Mouse (Mus musculus) small intestine, adult 2 months (tissue): ENCODE data around the gene Mark3. TPM values are rescaled to one million over a fixed set of nuclear protein-coding genes. Genes with fewer than 3 reads are reported as not detected.

Experiments used
- H3K27ac ChIP-seq: fragments of 200-500 bp; 2 replicates; pipeline ENCODE4 v1.5.1; 2012; ENCODE audit warnings: low read depth, low read length, control low read depth, inconsistent platforms; ENCODE audit not compliant: insufficient read depth
- H3K27me3 ChIP-seq: fragments of 200-500 bp; 2 replicates; pipeline ENCODE4 v1.6.1; 2012; ENCODE audit warnings: mild to moderate bottlenecking, moderate library complexity, low read length, inconsistent platforms; ENCODE audit not compliant: control insufficient read depth, insufficient read depth
- H3K36me3 ChIP-seq: fragments of 200-500 bp; 2 replicates; pipeline ENCODE4 v1.6.1; 2012; ENCODE audit warnings: mild to moderate bottlenecking, low read length, control low read depth, inconsistent platforms; ENCODE audit not compliant: control insufficient read depth, insufficient read depth
- H3K4me1 ChIP-seq: fragments of 200-500 bp; 2 replicates; pipeline ENCODE4 v1.6.1; 2012; ENCODE audit warnings: low read length, inconsistent platforms, mixed read lengths; ENCODE audit not compliant: control insufficient read depth, insufficient read depth, insufficient read length
- H3K4me3 ChIP-seq: fragments of 200-500 bp; 2 replicates; pipeline ENCODE4 v1.5.1; 2012; ENCODE audit warnings: low read depth, mild to moderate bottlenecking, control low read depth, inconsistent platforms, low read length, moderate library complexity
- CTCF ChIP-seq: fragments of 200-500 bp; IDR thresholded peaks from 2 replicates; pipeline ENCODE4 v1.5.1; 2012; ENCODE audit warnings: low read depth, mild to moderate bottlenecking, control low read depth, inconsistent platforms, low read length, moderate library complexity, mixed read lengths; ENCODE audit not compliant: insufficient replicate concordance, insufficient read length; ENCODE audit errors: extremely low read depth
- POLR2A ChIP-seq: fragments of 200-500 bp; IDR thresholded peaks from 2 replicates; pipeline ENCODE4 v1.6.1; 2012; ENCODE audit warnings: low read depth, mild to moderate bottlenecking, control low read depth, inconsistent platforms, low read length, moderate library complexity
- WGBS: fragments of 180-500 bp; shearing (Covaris S2); methylation state at CpG from one replicate; pipeline ENCODE4 v1.1.7; 2018; 5-methylcytosine and 5-hydroxymethylcytosine counted together
- polyA plus RNA-seq: library from polyadenylated mRNA; depleted of rRNA; stranded (reverse); fragments of >200 nt; gene quantifications from 2 replicates; pipeline ENCODE4 v1.2.3, GENCODE M21; 2012

Mark3 gene
- polyA plus RNA-seq, 1 experiment, result 19.3 TPM

DNA sequence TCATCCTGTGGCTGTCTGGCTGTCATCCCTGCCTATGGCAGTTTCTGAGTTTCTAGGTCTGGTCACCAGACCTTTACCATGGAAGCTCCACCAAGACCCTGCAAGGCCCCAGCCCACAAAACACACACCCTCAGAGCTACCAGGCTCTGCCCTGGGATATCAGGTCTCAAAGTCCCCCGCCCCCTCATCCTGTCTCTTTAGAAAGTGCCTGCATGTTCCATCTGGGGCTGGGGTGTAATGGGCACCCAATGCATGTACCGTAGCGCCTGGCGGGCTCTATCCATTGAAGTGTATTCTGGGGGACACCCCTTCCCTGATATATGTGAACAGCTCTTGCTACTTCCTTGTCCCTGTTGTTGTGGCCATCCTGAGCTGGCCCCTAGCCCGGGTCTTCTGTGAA, 118.6 kb downstream of the Mark3 start:
- Histone ChIP-seq H3K27ac (no peak overlapping the region), H3K4me1 (peaks cover 36% of the 10 kb centered on the region)

DNA sequence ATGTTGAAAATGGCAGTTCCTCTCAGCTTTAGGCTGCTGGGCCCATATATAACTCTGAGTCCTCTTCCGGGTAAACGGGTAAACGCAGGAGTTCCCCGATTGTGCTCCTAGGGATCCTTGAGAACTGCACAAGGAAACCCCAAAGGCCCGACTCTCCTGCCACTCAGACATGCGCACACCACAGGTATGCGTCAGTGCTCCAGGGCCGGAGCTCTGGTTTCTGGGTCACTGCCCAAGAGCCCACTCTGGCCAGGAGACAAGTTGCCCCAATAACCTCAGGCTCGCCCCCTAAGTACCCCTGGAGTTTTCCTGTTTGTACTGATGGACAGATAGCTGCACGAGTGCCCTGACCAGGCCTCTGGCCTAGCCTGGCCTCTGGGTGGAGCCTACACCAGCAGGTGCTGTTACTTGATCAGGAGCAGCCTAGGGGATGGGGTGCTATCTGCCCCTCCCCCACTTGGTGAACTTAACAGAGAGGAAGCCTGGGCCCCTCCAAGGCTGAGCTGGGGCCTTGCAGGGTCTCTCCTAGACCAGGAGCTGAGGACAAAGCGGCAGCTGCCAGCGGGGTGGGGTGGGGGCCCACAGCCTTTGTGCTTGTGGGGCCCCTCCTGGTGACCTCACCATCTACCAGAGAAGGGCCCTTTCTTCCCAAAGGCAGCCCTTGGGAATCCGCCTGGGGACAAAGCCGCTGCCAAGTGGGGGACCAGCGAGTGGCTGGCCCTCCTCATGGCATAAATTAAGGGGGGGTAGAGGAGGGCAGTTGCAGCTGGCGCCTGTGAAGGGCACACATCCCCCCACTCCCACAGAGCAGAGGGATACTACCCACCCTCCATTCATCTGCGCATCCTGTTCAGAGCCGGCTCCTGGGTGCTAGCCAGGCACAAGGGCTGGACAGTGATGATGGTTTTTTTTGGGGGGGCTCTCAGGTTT, 119.3 kb downstream of the Mark3 start:
- Histone ChIP-seq H3K27ac (peak overlapping the region; percentile 24; the same call in 1 of the 2 replicates), H3K4me1 (peaks cover 30% of the 10 kb centered on the region), H3K27me3 (no peaks in the 10 kb centered on the region), H3K36me3 (no peaks in the 10 kb centered on the region), H3K4me3 (no peak overlapping the region)
- WGBS, result 73% methylated on average over 18 of the region's 18 CpGs
- no peak for TF ChIP-seq POLR2A
- no peak for TF ChIP-seq CTCF

More for the DNA sequence above, 118.6 kb downstream of the Mark3 start:
- TF ChIP-seq CTCF (no peak), POLR2A (no peak)
- H3K4me3 ChIP-seq, result no peak overlapping the region
- 87% methylated on average over 5 of the region's 5 CpGs for WGBS
- H3K27me3 ChIP-seq, result no peaks in the 10 kb centered on the region
- no peaks in the 10 kb centered on the region for H3K36me3 ChIP-seq

DNA sequence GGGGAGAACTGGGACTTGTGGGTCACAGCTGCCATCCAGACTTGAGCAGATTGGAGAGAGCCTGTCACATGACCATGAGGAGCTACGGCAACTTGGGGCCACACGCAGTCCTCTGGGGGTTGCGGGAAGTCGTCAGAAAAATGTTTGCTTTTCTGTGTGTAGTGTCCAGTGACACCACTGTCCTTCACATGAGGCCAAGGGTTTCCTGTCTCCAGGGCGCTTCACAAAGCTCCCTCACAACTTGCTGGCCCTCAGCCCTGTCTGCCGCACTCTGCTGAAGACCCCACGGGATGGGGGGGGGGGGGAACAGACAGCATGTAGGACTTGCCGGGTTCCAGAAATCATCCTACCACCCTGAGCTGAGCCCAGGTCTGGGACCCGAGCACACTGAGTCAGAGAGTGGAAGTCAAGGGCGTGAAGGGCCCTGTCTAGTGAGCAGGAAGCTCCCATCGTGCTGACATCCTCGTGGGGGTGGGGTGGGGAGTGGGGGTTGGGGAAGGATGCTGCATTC, 120.0 kb downstream of the Mark3 start:
- Histone ChIP-seq H3K27me3 (no peaks in the 10 kb centered on the region), H3K27ac (peak overlapping the region; percentile 46), H3K36me3 (no peaks in the 10 kb centered on the region), H3K4me1 (peaks cover 23% of the 10 kb centered on the region), H3K4me3 (no peak overlapping the region)
- WGBS, result 59% methylated on average over 12 of the region's 12 CpGs
- TF ChIP-seq POLR2A, result no peak
- TF ChIP-seq CTCF, result no peak

DNA sequence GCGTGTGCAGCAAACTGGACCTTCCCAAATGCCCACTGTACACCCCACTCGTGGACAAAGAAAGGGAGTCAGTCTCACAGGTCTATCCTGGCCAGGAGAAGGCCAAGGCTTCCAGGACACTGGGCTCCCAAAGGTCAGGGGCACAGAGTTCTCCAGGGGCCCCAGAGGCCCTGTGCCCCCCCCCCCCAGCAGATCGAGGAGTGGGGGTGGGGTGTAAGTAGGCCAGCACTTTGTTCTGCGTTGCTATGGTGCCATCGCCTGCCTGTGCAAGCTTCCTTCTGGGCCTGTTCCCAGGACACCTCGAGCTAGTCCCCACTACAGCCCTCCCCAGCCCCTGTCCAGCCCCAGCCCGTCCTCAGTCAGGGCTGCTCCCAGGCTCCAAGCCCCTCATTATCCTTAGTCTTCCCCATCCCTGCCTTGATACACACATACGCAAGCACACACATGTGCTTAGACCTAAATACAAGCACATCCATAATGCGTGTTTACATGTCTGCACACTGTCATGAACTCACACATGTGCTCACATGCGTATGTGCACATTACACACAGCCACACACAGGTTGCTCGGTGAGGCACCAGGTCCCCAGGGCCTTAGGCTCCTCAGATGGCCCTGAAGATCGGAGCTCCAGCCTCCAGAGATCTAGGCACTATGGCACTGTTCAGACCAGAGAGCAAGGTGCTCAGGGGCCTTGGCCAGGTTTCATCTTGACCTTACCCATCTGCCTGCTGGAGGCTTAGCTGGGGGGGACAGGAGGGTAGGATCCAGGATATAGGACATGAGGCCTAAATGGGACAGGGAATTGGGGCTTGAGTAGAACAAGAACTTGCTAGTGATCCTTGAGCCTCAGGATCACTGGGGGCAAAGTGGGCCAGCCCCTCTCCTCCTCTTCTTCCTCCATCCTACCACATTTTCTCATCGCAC, 120.8 kb downstream of the Mark3 start:
- WGBS, result 74% methylated on average over 13 of the region's 13 CpGs
- peak overlapping the region; percentile 32; the same call in 1 of the 2 replicates for H3K27ac ChIP-seq
- TF ChIP-seq CTCF (no peak), POLR2A (no peak)
- no peak overlapping the region for H3K4me3 ChIP-seq
- peaks cover 16% of the 10 kb centered on the region for H3K4me1 ChIP-seq
- no peaks in the 10 kb centered on the region for H3K36me3 ChIP-seq
- no peaks in the 10 kb centered on the region for H3K27me3 ChIP-seq

DNA sequence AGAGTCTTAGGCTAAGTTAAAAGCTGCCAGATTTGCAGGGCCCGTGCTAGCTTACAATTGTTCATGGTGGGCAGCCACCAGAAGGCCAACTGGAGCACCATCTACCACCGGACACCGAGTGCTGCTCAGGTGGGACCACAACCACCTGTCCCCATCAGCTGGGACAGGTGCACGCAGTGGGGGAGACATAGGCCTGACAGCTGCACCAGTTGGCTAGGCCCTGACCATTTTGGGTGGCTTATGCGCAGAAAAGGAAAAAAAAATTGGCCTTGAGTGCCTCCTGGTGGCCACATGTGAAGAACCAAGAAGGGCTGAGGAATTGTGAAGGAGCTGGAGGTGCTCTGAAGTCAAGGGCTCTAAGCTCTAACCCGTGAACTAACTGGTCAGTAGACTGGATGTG, 121.9 kb downstream of the Mark3 start:
- WGBS, result 31% methylated on average over 6 of the region's 6 CpGs
- TF ChIP-seq CTCF, result peak; percentile 83; the same call in 1 of the 2 replicates
- TF ChIP-seq POLR2A, result no peak
- peaks cover 14% of the 10 kb centered on the region for H3K4me1 ChIP-seq
- H3K4me3 ChIP-seq, result no peak overlapping the region
- H3K27ac ChIP-seq, result no peak overlapping the region
- H3K27me3 ChIP-seq, result no peaks in the 10 kb centered on the region
- H3K36me3 ChIP-seq, result no peaks in the 10 kb centered on the region

DNA sequence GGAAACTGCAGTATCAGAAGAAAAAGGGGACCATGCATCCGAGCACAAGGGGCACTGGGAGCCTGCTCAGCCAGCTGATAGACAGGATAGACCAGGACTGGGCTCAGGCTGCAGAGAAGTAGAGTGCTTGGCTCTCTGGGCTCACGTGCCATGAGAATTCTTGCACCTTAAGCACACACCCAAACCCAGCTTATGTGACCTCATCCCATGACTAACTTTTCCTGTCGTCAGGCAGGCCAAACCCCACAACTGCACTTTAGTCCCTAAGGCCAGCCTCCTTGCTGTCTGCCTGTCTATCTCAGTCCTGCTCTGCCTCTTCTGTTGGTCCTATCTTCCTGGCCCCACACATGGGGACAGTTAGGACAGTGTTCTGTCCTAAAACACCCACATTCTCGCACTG, 123.4 kb downstream of the Mark3 start:
- Histone ChIP-seq H3K4me1 (peaks cover 3% of the 10 kb centered on the region), H3K27ac (peak overlapping the region; percentile 66), H3K4me3 (no peak overlapping the region), H3K36me3 (no peaks in the 10 kb centered on the region), H3K27me3 (no peaks in the 10 kb centered on the region)
- TF ChIP-seq POLR2A (no peak), CTCF (no peak)
- WGBS, result 60% methylated on average over 4 of the region's 4 CpGs
